Mouse (Mus musculus) cerebellum, adult 9-10 months (tissue): Measurements from ENCODE around the gene Rfng.
"Not testable (repeated sequence)": the region's sequence is repeated elsewhere in the genome, so short reads cannot be mapped to it uniquely, and the experiment has no call there.

ENCODE experiments used
- DNase-seq: peaks from one replicate; pipeline ENCODE4 v3.0.0; 2022

Rfng gene

GRCm38 (mm10) chr11:120772749-120773148 is 11.3 kb downstream of the Rfng start:
- DNase-seq: no peak

DNA sequence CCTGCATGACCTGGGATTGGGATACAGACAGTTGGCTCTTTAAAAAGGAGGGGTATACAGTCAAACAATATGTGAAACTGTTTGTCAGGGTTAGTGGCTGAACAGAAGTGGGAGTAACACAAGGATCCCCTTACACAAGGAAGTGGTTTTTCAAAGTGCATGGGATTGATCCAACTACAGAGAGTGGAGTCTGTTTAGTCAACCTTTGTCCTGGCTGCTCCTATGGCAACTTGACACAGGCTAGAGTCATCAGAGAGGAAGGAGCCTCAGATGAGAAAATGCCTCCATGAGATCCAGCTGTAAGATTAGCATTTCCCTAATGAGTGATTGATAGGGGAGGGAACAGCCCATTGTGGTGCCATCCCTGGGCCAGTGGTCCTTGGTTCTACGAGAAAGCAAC is 15.8 kb downstream of the Rfng start:
- no peak for DNase-seq

DNA sequence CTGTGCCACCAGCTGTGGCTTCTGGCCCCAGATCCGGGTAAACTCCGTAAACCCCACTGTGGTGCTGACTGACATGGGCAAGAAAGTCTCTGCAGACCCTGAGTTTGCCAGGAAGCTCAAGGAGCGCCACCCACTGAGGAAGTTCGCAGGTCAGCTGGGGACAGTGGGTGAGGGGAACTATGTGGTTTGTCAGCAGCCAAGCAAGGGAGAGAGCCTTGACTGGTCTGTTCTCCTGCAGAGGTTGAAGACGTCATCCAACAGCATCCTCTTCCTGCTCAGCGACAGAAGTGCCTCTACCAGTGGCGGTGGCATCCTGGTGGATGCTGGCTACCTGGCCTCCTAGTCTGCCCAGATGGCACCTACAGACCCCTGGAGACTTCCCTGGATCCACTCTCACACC is 17.0 kb downstream of the Rfng start:
- DNase-seq: not testable (repeated sequence)

GRCm38 (mm10) chr11:120763121-120763999 is 20.6 kb downstream of the Rfng start:
- not testable (repeated sequence) for DNase-seq

DNA sequence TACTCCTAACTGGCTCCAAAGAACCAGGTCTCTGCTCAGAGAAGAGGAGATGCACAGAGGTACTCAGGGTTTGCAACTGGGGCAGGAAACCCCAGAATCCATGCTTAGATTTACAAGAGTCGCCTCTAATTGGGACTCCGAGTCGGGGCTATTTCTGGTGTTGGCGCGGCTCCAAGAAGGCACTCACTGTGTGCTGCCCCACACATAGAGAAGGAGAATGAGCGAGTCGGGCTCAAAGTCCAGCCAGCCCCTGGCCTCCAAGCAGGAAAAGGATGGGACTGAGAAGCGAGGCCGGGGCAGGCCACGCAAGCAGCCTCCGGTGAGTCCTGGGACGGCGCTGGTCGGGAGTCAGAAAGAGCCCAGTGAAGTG is 21.4 kb downstream of the Rfng start, which contains the start of gene Hmga1b:
Gene Hmga1b, plus strand, starts transcription at position 123 of the 370 bp plus-strand sequence.
- not testable (repeated sequence) for DNase-seq

DNA sequence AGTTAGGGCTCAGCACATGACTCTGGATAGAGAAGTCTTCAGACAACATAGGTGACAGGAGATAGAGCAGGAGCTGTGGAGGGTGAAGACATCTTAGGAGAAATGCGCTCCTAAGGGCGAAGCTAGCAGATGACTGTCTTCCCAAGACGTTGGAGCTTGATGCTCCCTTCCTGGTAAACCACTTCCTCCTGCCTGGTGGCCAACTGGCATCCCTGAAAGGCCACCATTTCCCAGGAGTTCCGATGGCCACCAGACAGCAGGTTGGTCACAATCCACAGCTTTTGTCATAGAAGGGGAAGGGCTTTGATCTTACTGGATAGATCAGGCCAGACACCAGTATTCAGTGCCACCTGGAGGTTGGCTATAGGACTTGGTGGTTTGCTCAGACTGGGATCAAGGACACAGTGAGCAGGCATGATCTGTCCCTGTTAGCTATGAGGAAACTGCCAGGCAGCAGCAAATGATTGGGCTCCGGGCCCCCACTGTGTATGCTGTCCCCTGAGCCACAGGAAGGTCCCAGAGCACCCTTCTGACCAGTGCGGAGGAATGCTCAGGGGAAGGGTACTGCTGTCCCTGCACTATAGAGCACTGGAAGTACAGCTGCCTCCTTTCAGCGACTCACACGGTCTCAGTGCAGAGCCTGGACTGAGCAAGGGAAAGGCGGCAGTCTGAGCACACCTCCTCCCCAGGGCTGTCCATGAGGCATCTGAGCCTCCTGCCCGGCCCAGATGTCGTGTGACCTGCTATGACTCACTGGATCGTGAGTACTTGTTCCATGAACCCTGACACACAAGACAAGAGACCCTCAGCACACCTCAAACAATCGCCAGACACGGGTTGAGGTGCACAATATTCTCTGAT is 22.0 kb downstream of the Rfng start:
- no peak for DNase-seq

DNA sequence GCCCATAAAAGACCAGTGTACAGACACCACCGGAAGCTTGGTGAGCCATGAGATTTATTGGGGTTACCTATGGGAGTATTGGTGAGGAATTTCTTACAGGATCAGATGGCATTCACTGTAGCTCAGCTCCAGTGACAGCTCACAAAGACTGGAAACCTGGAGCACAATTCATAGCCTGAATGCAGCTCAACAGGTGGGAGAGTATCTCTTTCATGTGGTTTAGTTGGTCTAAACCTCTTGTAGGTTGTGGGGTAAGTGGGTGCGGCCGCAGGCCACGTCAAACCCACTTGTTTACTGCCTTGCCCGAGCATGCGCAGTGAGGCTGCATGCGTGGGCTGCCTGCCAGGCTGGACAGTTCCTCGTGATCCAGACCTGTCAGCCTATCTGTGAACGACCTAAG is 23.8 kb downstream of the Rfng start:
- no peak for DNase-seq

GRCm38 (mm10) chr11:120751606-120752005 is 32.4 kb downstream of the Rfng start:
- DNase-seq: no peak

DNA sequence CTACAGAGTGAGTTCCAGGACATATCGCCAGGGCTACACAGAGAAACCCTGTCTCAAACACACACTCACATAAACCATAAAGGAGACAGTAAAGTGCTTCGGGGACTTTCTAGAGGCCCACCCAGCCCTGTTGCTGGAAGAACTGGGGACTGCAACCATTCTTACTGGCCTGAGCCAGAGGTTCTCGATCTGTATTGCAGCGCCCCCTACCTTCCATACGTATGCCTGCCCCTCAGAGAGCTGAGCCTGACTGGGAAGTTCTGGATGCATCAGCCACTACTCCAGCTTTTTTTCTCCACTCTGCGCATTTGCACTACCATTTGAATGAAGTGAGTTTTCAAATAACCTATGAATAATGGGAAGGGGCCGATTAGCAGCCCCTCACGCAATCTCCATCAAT is 34.6 kb downstream of the Rfng start:
- peak; percentile 24 for DNase-seq

GRCm38 (mm10) chr11:120747974-120748373 is 36.0 kb downstream of the Rfng start:
- no peak for DNase-seq

- DNase-seq: no peak
Observed at GRCm38 (mm10) chr11:120744121-120744701, 39.8 kb downstream of the Rfng start.

- DNase-seq: no peak
Observed at GRCm38 (mm10) chr11:120740981-120741380, 43.0 kb downstream of the Rfng start.

- DNase-seq: no peak
Observed at GRCm38 (mm10) chr11:120736424-120736823, 47.6 kb downstream of the Rfng start.

- no peak for DNase-seq
Observed at GRCm38 (mm10) chr11:120733521-120733920, 50.5 kb downstream of the Rfng start.

GRCm38 (mm10) chr11:120731858-120732680 is 51.9 kb downstream of the Rfng start, which contains the start of gene Cbr2:
Cbr2 (minus strand) TSS chr11:120732114.
- DNase-seq: no peak

GRCm38 (mm10) chr11:120731395-120731794 is 52.6 kb downstream of the Rfng start:
- no peak for DNase-seq
